Mouse (Mus musculus) left cerebral cortex, postnatal 14 days (tissue): ENCODE results near the gene Vhl. TPM values are rescaled to one million over a fixed set of nuclear protein-coding genes. Genes with fewer than 3 reads are reported as not detected.
A peak's percentile ranks its signal among the peaks of the same experiment; 100 is the strongest.

Experiments
- DNase-seq, 2 experiments: peaks; one replicate each; pipeline ENCODE4 v3.0.0; 2021 to 2022; ENCODE audit warnings: low spot score in 2 of 2, mixed read lengths in 1 of 2
- intact Hi-C: fragments of 180-260 bp; cut with DNase I; formaldehyde crosslinking; loops from one replicate; pipeline ENCODE4 v1.15.1; 2025
- long read RNA-seq, 2 experiments: library from polyadenylated mRNA; stranded (forward); transcript quantifications; one replicate each; pipeline ENCODE4 v2.0.0; 2021
- total RNA-seq, 2 experiments: library from RNA; stranded (reverse); gene quantifications; 2 replicates each; pipeline ENCODE4 v1.2.3; 2021

Gene Vhl
- 10 to 100 TPM; 48.4 to 51.9 TPM for total RNA-seq
- long read RNA-seq, experiment 1, transcript Vhl-201 (3 exons, 2,792 nt), result major isoform, 101 of 107 reads
- long read RNA-seq, experiment 1, partial matches to known transcripts, result 0 of 107 reads
- long read RNA-seq, experiment 1, other reads (novel, unspliced or antisense), result 6 of 107 reads
- long read RNA-seq, experiment 2, transcript Vhl-201 (3 exons, 2,792 nt), result major isoform, 81 of 90 reads
- long read RNA-seq, experiment 2, partial matches to known transcripts, result 0 of 90 reads
- long read RNA-seq, experiment 2, other reads (novel, unspliced or antisense), result 9 of 90 reads

GRCm38 (mm10) chr6:113623941-113624751, at the start of gene Vhl:
Gene Vhl, plus strand, starts transcription at chr6:113623959.
- intact Hi-C loops, result no loop called here
- DNase-seq, result peak; percentile 86 to 87

- DNase-seq, result peak; percentile 59 to 82
- intact Hi-C loops, result no loop called here
These were observed 47.7 kb upstream of the Vhl start for GRCm38 (mm10) chr6:113576044-113576443.

GRCm38 (mm10) chr6:113579306-113579705, 44.5 kb upstream of the Vhl start:
- DNase-seq, result no peak
- intact Hi-C loops, result no loop called here

- DNase-seq, result no peak
These were observed 40.7 kb upstream of the Vhl start for GRCm38 (mm10) chr6:113583023-113583422.

GRCm38 (mm10) chr6:113585065-113585464, 38.7 kb upstream of the Vhl start:
- intact Hi-C loops, result no loop called here
- DNase-seq, result no peak

More at GRCm38 (mm10) chr6:113583023-113583422, 40.7 kb upstream of the Vhl start:
- intact Hi-C loops, result no loop called here

GRCm38 (mm10) chr6:113586466-113587183, 37.1 kb upstream of the Vhl start:
- DNase-seq, result no peak
- intact Hi-C loops, result no loop called here

- intact Hi-C loops, result no loop called here
- DNase-seq, result no peak
These were observed 31.1 kb upstream of the Vhl start for GRCm38 (mm10) chr6:113592637-113593036.

- intact Hi-C loops, result no loop called here
- no peak for DNase-seq
These were observed 25.8 kb upstream of the Vhl start for GRCm38 (mm10) chr6:113597945-113598344.

GRCm38 (mm10) chr6:113599833-113600232, 23.9 kb upstream of the Vhl start:
- intact Hi-C loops, result no loop called here
- DNase-seq, result no peak

GRCm38 (mm10) chr6:113600543-113601139, 23.1 kb upstream of the Vhl start, which contains the start of gene Fancd2os:
Gene Fancd2os, minus strand, starts transcription at chr6:113600715.
- DNase-seq, result no peak
- intact Hi-C loops, result no loop called here

- intact Hi-C loops, result no loop called here
- no peak for DNase-seq
These were observed 20.9 kb upstream of the Vhl start for GRCm38 (mm10) chr6:113602821-113603220.

GRCm38 (mm10) chr6:113603993-113604392, 19.8 kb upstream of the Vhl start:
- intact Hi-C loops, result no loop called here
- DNase-seq, result no peak

- DNase-seq, result peak; percentile 92 to 93
- intact Hi-C loops, result loop anchor here (5.0 kb wide), 1 partner anchor 102 kb away; the partner anchor contains the start of gene Prrt3
These were observed 19.1 kb upstream of the Vhl start, which contains the start of gene Brk1 for GRCm38 (mm10) chr6:113604432-113605223. Gene Brk1, plus strand, starts transcription at chr6:113604772.

- DNase-seq, result no peak
- intact Hi-C loops, result loop anchor here (5.0 kb wide), 1 partner anchor 103 kb away; the partner anchor contains the start of gene Prrt3
These were observed 18.6 kb upstream of the Vhl start for GRCm38 (mm10) chr6:113605224-113605545.

- intact Hi-C loops, result loop anchor here (5.0 kb wide), 1 partner anchor 107 kb away; the partner anchor contains the start of gene Prrt3
These were observed 14.9 kb upstream of the Vhl start for GRCm38 (mm10) chr6:113608871-113609270.

GRCm38 (mm10) chr6:113609293-113609692, 14.5 kb upstream of the Vhl start:
- intact Hi-C loops, result loop anchor here (5.0 kb wide), 1 partner anchor 107 kb away; the partner anchor contains the start of gene Prrt3
- DNase-seq, result peak in 1 of 2 experiments; percentile 55

More at GRCm38 (mm10) chr6:113608871-113609270, 14.9 kb upstream of the Vhl start:
- DNase-seq, result no peak

- peak in 1 of 2 experiments; percentile 78 for DNase-seq
- intact Hi-C loops, result no loop called here
These were observed 11.3 kb upstream of the Vhl start for GRCm38 (mm10) chr6:113612258-113612969.

GRCm38 (mm10) chr6:113614152-113614551, 9.6 kb upstream of the Vhl start:
- DNase-seq, result no peak
- intact Hi-C loops, result no loop called here
